Mouse (Mus musculus) lung, embryonic 14.5 days (tissue): ENCODE measurements at regions not wholly inside any gene's neighbourhood (a gene's known extent, or its start where the extent isn't known, plus 50 kb on each side); places are given as distances from the start of the nearest gene placed in this dataset.

ENCODE experiments used
- ATAC-seq: fragments of 200-750 bp; cut with Nextera tagmentation; 2 replicates; pipeline ENCODE4 v1.8.0; 2017; ENCODE audit warnings: mild to moderate bottlenecking, moderate TSS enrichment, moderate library complexity; ENCODE audit not compliant: insufficient read depth
- DNase-seq: peaks from one replicate; pipeline ENCODE4 v3.0.0-alpha.2; 2015
- H3K27ac ChIP-seq: fragments of 300-500 bp; sonication (generic); 2 replicates; pipeline ENCODE4 v1.5.1; 2014; ENCODE audit warnings: low read depth, mild to moderate bottlenecking, moderate library complexity
- H3K27me3 ChIP-seq: fragments of 300-500 bp; sonication (generic); 2 replicates; pipeline ENCODE4 v1.6.1; 2014; ENCODE audit warnings: low read length, control low read depth; ENCODE audit not compliant: insufficient read depth
- H3K36me3 ChIP-seq: fragments of 300-500 bp; sonication (generic); 2 replicates; pipeline ENCODE4 v1.6.1; 2014; ENCODE audit warnings: control low read depth; ENCODE audit not compliant: insufficient read depth
- H3K4me1 ChIP-seq: fragments of 300-500 bp; sonication (generic); 2 replicates; pipeline ENCODE4 v1.6.1; 2014; ENCODE audit warnings: antibody characterized with exemption, control low read depth; ENCODE audit not compliant: insufficient read depth
- H3K4me2 ChIP-seq: fragments of 300-500 bp; sonication (generic); 2 replicates; pipeline ENCODE4 v1.6.1; 2014; ENCODE audit warnings: mild to moderate bottlenecking
- H3K4me3 ChIP-seq: fragments of 300-500 bp; sonication (generic); 2 replicates; pipeline ENCODE4 v1.5.1; 2014; ENCODE audit warnings: low read depth, low read length
- H3K9ac ChIP-seq: fragments of 300-500 bp; sonication (generic); 2 replicates; pipeline ENCODE4 v1.6.1; 2014
- H3K9me3 ChIP-seq: fragments of 300-500 bp; sonication (generic); 2 replicates; pipeline ENCODE4 v1.6.1; 2016; ENCODE audit warnings: low read depth, low read length, control low read depth
- CTCF ChIP-seq: IDR thresholded peaks from 2 replicates; pipeline ENCODE4 v1.5.1; 2016; ENCODE audit warnings: antibody characterized with exemption, low read depth
- WGBS: fragments of 180-500 bp; shearing (Covaris S2); extraction: QIAGEN DNeasy Blood & Tissue Kit; methylation state at CpG from one replicate; pipeline ENCODE4 v1.1.7; 2014; 5-methylcytosine and 5-hydroxymethylcytosine counted together

- Histone ChIP-seq H3K27me3 (no peaks in the 10 kb centered on the region), H3K4me1 (no peaks in the 10 kb centered on the region), H3K9me3 (no peaks in the 10 kb centered on the region), H3K4me3 (no peak overlapping the region), H3K27ac (no peak overlapping the region), H3K9ac (no peak overlapping the region), H3K36me3 (no peaks in the 10 kb centered on the region), H3K4me2 (no peak overlapping the region)
- no peak for DNase-seq
- 58% methylated on average over 2 of the region's 2 CpGs for WGBS
- no peak for TF ChIP-seq CTCF
- no peak for ATAC-seq
Measured at GRCm38 (mm10) chr4:125339056-125339455, 151.4 kb upstream of the Grik3 start.

GRCm38 (mm10) chr4:125328806-125329205 is 161.7 kb upstream of the Grik3 start:
- no peaks in the 10 kb centered on the region for H3K36me3 ChIP-seq
- H3K4me3 ChIP-seq: no peak overlapping the region
- ATAC-seq (no peak), DNase-seq (peak; percentile 64)
- no peak for TF ChIP-seq CTCF
- no peaks in the 10 kb centered on the region for H3K4me1 ChIP-seq
- no peak overlapping the region for H3K27ac ChIP-seq
- no peaks in the 10 kb centered on the region for H3K27me3 ChIP-seq
- WGBS: 18% methylated on average over 3 of the region's 3 CpGs
- H3K9ac ChIP-seq: no peak overlapping the region
- no peaks in the 10 kb centered on the region for H3K9me3 ChIP-seq
- no peak overlapping the region for H3K4me2 ChIP-seq

GRCm38 (mm10) chr4:125324495-125324894 is 166.0 kb upstream of the Grik3 start:
- Histone ChIP-seq H3K36me3 (no peaks in the 10 kb centered on the region), H3K4me2 (no peak overlapping the region), H3K27ac (no peak overlapping the region), H3K4me1 (no peaks in the 10 kb centered on the region), H3K9me3 (no peaks in the 10 kb centered on the region), H3K9ac (no peak overlapping the region), H3K4me3 (no peak overlapping the region), H3K27me3 (no peaks in the 10 kb centered on the region)
- no peak for TF ChIP-seq CTCF
- no peak for DNase-seq
- WGBS: 67% methylated on average over 3 of the region's 3 CpGs
- no peak for ATAC-seq

- TF ChIP-seq CTCF: no peak
- Histone ChIP-seq H3K4me2 (no peak overlapping the region), H3K36me3 (no peaks in the 10 kb centered on the region), H3K4me3 (no peak overlapping the region), H3K4me1 (no peaks in the 10 kb centered on the region), H3K9me3 (no peaks in the 10 kb centered on the region), H3K27ac (no peak overlapping the region), H3K9ac (no peak overlapping the region), H3K27me3 (no peaks in the 10 kb centered on the region)
- DNase-seq: no peak
- 71% methylated on average over 5 of the region's 5 CpGs for WGBS
- no peak for ATAC-seq
Measured at GRCm38 (mm10) chr4:125319343-125319742, 171.2 kb upstream of the Grik3 start.

GRCm38 (mm10) chr4:125318293-125318692 is 172.2 kb upstream of the Grik3 start:
- H3K36me3 ChIP-seq: no peaks in the 10 kb centered on the region
- DNase-seq: no peak
- H3K27me3 ChIP-seq: no peaks in the 10 kb centered on the region
- no peak overlapping the region for H3K4me2 ChIP-seq
- ATAC-seq: no peak
- no peaks in the 10 kb centered on the region for H3K4me1 ChIP-seq
- no peak overlapping the region for H3K4me3 ChIP-seq
- H3K9me3 ChIP-seq: no peaks in the 10 kb centered on the region
- WGBS: 36% methylated on average over 8 of the region's 8 CpGs
- H3K27ac ChIP-seq: no peak overlapping the region
- no peak for TF ChIP-seq CTCF
- no peak overlapping the region for H3K9ac ChIP-seq

- no peak overlapping the region for H3K4me3 ChIP-seq
- TF ChIP-seq CTCF: no peak
- H3K9ac ChIP-seq: no peak overlapping the region
- H3K4me1 ChIP-seq: no peaks in the 10 kb centered on the region
- H3K27me3 ChIP-seq: no peaks in the 10 kb centered on the region
- no peaks in the 10 kb centered on the region for H3K9me3 ChIP-seq
- H3K36me3 ChIP-seq: no peaks in the 10 kb centered on the region
- ATAC-seq: no peak
- no peak for DNase-seq
- 76% methylated on average over 3 of the region's 3 CpGs for WGBS
- no peak overlapping the region for H3K27ac ChIP-seq
- no peak overlapping the region for H3K4me2 ChIP-seq
Measured at GRCm38 (mm10) chr4:125316876-125317275, 173.6 kb upstream of the Grik3 start.

- Histone ChIP-seq H3K4me3 (no peak overlapping the region), H3K27ac (no peak overlapping the region), H3K9me3 (no peaks in the 10 kb centered on the region), H3K4me2 (no peak overlapping the region), H3K27me3 (no peaks in the 10 kb centered on the region), H3K36me3 (no peaks in the 10 kb centered on the region), H3K9ac (no peak overlapping the region), H3K4me1 (no peaks in the 10 kb centered on the region)
- no peak for TF ChIP-seq CTCF
- ATAC-seq (no peak), DNase-seq (no peak)
- 12% methylated on average over 6 of the region's 6 CpGs for WGBS
Measured at GRCm38 (mm10) chr4:125315818-125316217, 174.7 kb upstream of the Grik3 start.

- Histone ChIP-seq H3K4me3 (no peak overlapping the region), H3K36me3 (no peaks in the 10 kb centered on the region), H3K27ac (no peak overlapping the region), H3K9ac (no peak overlapping the region), H3K4me1 (no peaks in the 10 kb centered on the region), H3K4me2 (no peak overlapping the region), H3K27me3 (no peaks in the 10 kb centered on the region), H3K9me3 (no peaks in the 10 kb centered on the region)
- TF ChIP-seq CTCF: no peak
- DNase-seq (no peak), ATAC-seq (no peak)
- 82% methylated on average over 3 of the region's 3 CpGs for WGBS
Measured at GRCm38 (mm10) chr4:125313892-125314291, 176.6 kb upstream of the Grik3 start.
